ENCODE assay signal across 7 mouse cellular contexts in the genomic region with DNA sequence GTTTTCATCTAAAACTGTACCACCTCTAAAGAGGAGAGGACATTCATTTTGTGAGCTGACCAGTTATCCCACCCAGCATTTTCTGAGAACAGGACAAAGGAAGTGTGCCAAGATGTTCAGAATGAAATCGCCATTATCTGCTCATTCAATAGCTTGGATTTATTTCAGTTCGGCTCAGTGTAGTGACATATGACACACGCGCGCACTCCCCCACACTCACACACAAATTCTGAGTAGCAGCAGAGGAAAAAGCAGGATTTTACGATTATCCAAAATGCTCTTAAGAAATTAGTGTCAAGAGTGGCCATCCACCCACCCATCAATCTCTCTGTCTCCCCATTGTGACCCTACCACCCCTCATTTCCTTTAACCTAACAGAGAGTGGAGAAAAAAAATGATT. TPM values are rescaled to one million over a fixed set of nuclear protein-coding genes. Genes with fewer than 3 reads are reported as not detected.
DNase-seq lines count a peak whose midpoint lies in the region; ATAC-seq lines count a peak whose summit lies in the region.

No protein-coding gene starts in this region.

- H3K4me2 ChIP-seq in embryonic facial prominence, embryonic 15.5 days (replicated peaks), result peak overlapping the region; percentile 97; the same call in 1 of the 2 replicates
- peak overlapping the region; percentile 92 for H3K4me2 ChIP-seq in hindbrain, embryonic 11.5 days (replicated peaks; ENCODE audit: low read depth, low read length)
- peak overlapping the region; percentile 69 for H3K4me2 ChIP-seq in midbrain, embryonic 16.5 days (ENCODE audit: low read length)

- H3K27me3 ChIP-seq in embryonic facial prominence, embryonic 15.5 days, result peaks cover 40% of the 10 kb centered on the region
- peaks cover 10% of the 10 kb centered on the region for H3K27me3 ChIP-seq in hindbrain, embryonic 11.5 days (ENCODE audit: control insufficient read depth, insufficient read depth, low read length)
- H3K27me3 ChIP-seq in midbrain, embryonic 16.5 days (ENCODE audit: control insufficient read depth, insufficient read depth, low read depth, low read length), result no peaks in the 10 kb centered on the region

- H3K9me3 ChIP-seq in embryonic facial prominence, embryonic 15.5 days (replicated peaks), result no peaks in the 10 kb centered on the region
- H3K9me3 ChIP-seq in hindbrain, embryonic 11.5 days (ENCODE audit: control insufficient read depth, low read length), result no peaks in the 10 kb centered on the region
- no peaks in the 10 kb centered on the region for H3K9me3 ChIP-seq in midbrain, embryonic 16.5 days (replicated peaks; ENCODE audit: control insufficient read depth, low read length, poor library complexity, severe bottlenecking)

- no peak overlapping the region for H3K27ac ChIP-seq in embryonic facial prominence, embryonic 15.5 days (replicated peaks)
- no peak overlapping the region for H3K27ac ChIP-seq in hindbrain, embryonic 11.5 days (ENCODE audit: low read depth, low read length)
- H3K27ac ChIP-seq in midbrain, embryonic 16.5 days (ENCODE audit: low read length), result peak overlapping the region; percentile 94

- H3K4me1 ChIP-seq in embryonic facial prominence, embryonic 15.5 days, result peaks cover 16% of the 10 kb centered on the region
- H3K4me1 ChIP-seq in hindbrain, embryonic 11.5 days (replicated peaks; ENCODE audit: control insufficient read depth, insufficient read depth, low read length), result no peaks in the 10 kb centered on the region
- peaks cover 24% of the 10 kb centered on the region for H3K4me1 ChIP-seq in midbrain, embryonic 16.5 days (ENCODE audit: control insufficient read depth, insufficient read depth, low read length)

- 75% methylated on average over 6 of the region's 6 CpGs for WGBS in embryonic facial prominence, embryonic 15.5 days
- 70% methylated on average over 6 of the region's 6 CpGs for WGBS in hindbrain, embryonic 11.5 days
- WGBS in midbrain, embryonic 16.5 days, result 61% methylated on average over 6 of the region's 6 CpGs

- H3K9ac ChIP-seq in embryonic facial prominence, embryonic 15.5 days, result no peak overlapping the region
- peak overlapping the region; percentile 58 for H3K9ac ChIP-seq in hindbrain, embryonic 11.5 days (ENCODE audit: low read depth, low read length)
- peak overlapping the region; percentile 95 for H3K9ac ChIP-seq in midbrain, embryonic 16.5 days (ENCODE audit: low read depth, low read length)

- ATAC-seq in embryonic facial prominence, embryonic 15.5 days (ENCODE audit: insufficient number of reproducible peaks, low FRiP score, low TSS enrichment, low read depth), result no peak
- no peak for ATAC-seq in hindbrain, embryonic 11.5 days (ENCODE audit: low FRiP score)
- no peak for ATAC-seq in midbrain, embryonic 16.5 days
- no peak for ATAC-seq in megakaryocyte progenitor cell, adult 5-6 weeks (replicated peaks; ENCODE audit: poor library complexity)

- H3K4me3 ChIP-seq in embryonic facial prominence, embryonic 15.5 days (replicated peaks), result peak overlapping the region; percentile 68
- peak overlapping the region; percentile 63 for H3K4me3 ChIP-seq in hindbrain, embryonic 11.5 days (ENCODE audit: low read depth, low read length)
- peak overlapping the region; percentile 95 for H3K4me3 ChIP-seq in midbrain, embryonic 16.5 days (ENCODE audit: low read depth, low read length)

- peak; percentile 21 for DNase-seq in layer of hippocampus, adult 11-12 months (ENCODE audit: low spot score)
- no peak for DNase-seq in layer of hippocampus, adult 8-10 months (ENCODE audit: low spot score in 2 of 2)
- no peak for DNase-seq in hindbrain, embryonic 11.5 days (ENCODE audit: low spot score)
- DNase-seq in yolk sac, embryonic 10.5 days (ENCODE audit: low spot score), result no peak

- H3K36me3 ChIP-seq in embryonic facial prominence, embryonic 15.5 days, result no peaks in the 10 kb centered on the region
- H3K36me3 ChIP-seq in hindbrain, embryonic 11.5 days (ENCODE audit: control insufficient read depth, insufficient read depth, low read length), result no peaks in the 10 kb centered on the region
- H3K36me3 ChIP-seq in midbrain, embryonic 16.5 days (ENCODE audit: control insufficient read depth, insufficient read depth, low read length), result no peaks in the 10 kb centered on the region

RNA-seq across cellular contexts. Expression of a gene that starts 1.7 kb away (rescaled TPM):
- total RNA-seq in layer of hippocampus, adult 8-10 months (2022), result 100 to 1,000 TPM; 356 to 410 (median 379) TPM
- polyA plus RNA-seq in embryonic facial prominence, embryonic 15.5 days (2015; fragmentation: Nextera tagmentation; extraction: Ambion mirVana), result 9.8 and 10.1 TPM in 2 replicates
- 17.4 and 17.5 TPM in 2 replicates for polyA plus RNA-seq in hindbrain, embryonic 11.5 days (2014; fragmentation: Nextera tagmentation; extraction: Ambion mirVana)
- 184 and 192 TPM in 2 replicates for polyA plus RNA-seq in midbrain, embryonic 16.5 days (2015; fragmentation: Nextera tagmentation; extraction: Ambion mirVana)
- not detected in 2 replicates for total RNA-seq in megakaryocyte progenitor cell, adult 5-6 weeks (2015)
- total RNA-seq in megakaryocyte progenitor cell, adult 5-6 weeks (2017), result not detected in 2 replicates
